Mouse (Mus musculus): ENCODE measurements around the gene Igtp. TPM values are rescaled to one million over a fixed set of nuclear protein-coding genes. Genes with fewer than 3 reads are reported as not detected.

Gene Igtp
- total and polyA plus RNA-seq, 3 experiments, result 70.3 to 143 (median 107) TPM

GRCm38 (mm10) chr11:58250550-58250949 is 51.2 kb downstream of the Igtp start:
- in situ Hi-C loops (cut with MboI; ENCODE audit: low pct_ligation_motif_present, low pct_unique_long_range_greater_than_20kb, low sequenced_read_pairs), result no loop called here
- Histone ChIP-seq H3K9ac (ENCODE audit: insufficient read depth, low read depth) (no peak overlapping the region), H3K4me3 (replicated peaks in 1 of 3; ENCODE audit: low read depth in 2 of 3, low read length in 2 of 3, poor library complexity in 1 of 3) (no peak overlapping the region), H3K36me3 (replicated peaks in 1 of 2; ENCODE audit: control insufficient read depth in 1 of 2, insufficient read depth in 1 of 2, low read length in 1 of 2) (no peaks in the 10 kb centered on the region), H3K4me1 (ENCODE audit: control insufficient read depth in 1 of 2, insufficient read depth in 2 of 2) (no peaks in the 10 kb centered on the region), H3K27me3 (replicated peaks) (peaks cover 69% of the 10 kb centered on the region), H3K79me2 (replicated peaks; ENCODE audit: control insufficient read depth, extremely low read depth, insufficient read depth, poor library complexity, severe bottlenecking) (no peaks in the 10 kb centered on the region), H3K9me3 (replicated peaks; ENCODE audit: low read length) (peaks cover 21% of the 10 kb centered on the region), H3K27ac (ENCODE audit: insufficient read depth, low read depth) (no peak overlapping the region), H3K4me2 (ENCODE audit: insufficient read depth, low read depth, poor library complexity, severe bottlenecking) (no peak overlapping the region)
- no peak for DNase-seq (ENCODE audit: extremely low read depth)
- TF ChIP-seq TCF12 (IDR thresholded peaks at IDR 0.05; ENCODE audit: low read depth, low read length), result no peak
- dilution Hi-C loops (cut with MboI; ENCODE audit: extremely low pct_ligation_motif_present, extremely low pct_unique_long_range_greater_than_20kb, low sequenced_read_pairs), result no loop called here

GRCm38 (mm10) chr11:58254411-58254810 is 55.1 kb downstream of the Igtp start:
- H3K9ac ChIP-seq (ENCODE audit: insufficient read depth, low read depth), result no peak overlapping the region
- dilution Hi-C loops (cut with MboI; ENCODE audit: extremely low pct_ligation_motif_present, extremely low pct_unique_long_range_greater_than_20kb, low sequenced_read_pairs), result no loop called here
- H3K27me3 ChIP-seq (replicated peaks), result peaks cover 63% of the 10 kb centered on the region
- H3K79me2 ChIP-seq (replicated peaks; ENCODE audit: control insufficient read depth, extremely low read depth, insufficient read depth, poor library complexity, severe bottlenecking), result no peaks in the 10 kb centered on the region
- H3K36me3 ChIP-seq (replicated peaks in 1 of 2; ENCODE audit: control insufficient read depth in 1 of 2, insufficient read depth in 1 of 2, low read length in 1 of 2), result no peaks in the 10 kb centered on the region
- H3K9me3 ChIP-seq (replicated peaks; ENCODE audit: low read length), result peaks cover 3% of the 10 kb centered on the region
- no peaks in the 10 kb centered on the region for H3K4me1 ChIP-seq (ENCODE audit: control insufficient read depth in 1 of 2, insufficient read depth in 2 of 2)
- DNase-seq (ENCODE audit: extremely low read depth), result no peak
- in situ Hi-C loops (cut with MboI; ENCODE audit: low pct_ligation_motif_present, low pct_unique_long_range_greater_than_20kb, low sequenced_read_pairs), result no loop called here
- no peak overlapping the region for H3K4me2 ChIP-seq (ENCODE audit: insufficient read depth, low read depth, poor library complexity, severe bottlenecking)
- TF ChIP-seq UBTF (IDR thresholded peaks at IDR 0.05; ENCODE audit: low read depth, low read length), result no peak
- TF ChIP-seq RAD21 (IDR thresholded peaks at IDR 0.05; ENCODE audit: low read depth, low read length), result no peak
- no peak for TF ChIP-seq EP300 (IDR thresholded peaks at IDR 0.05; ENCODE audit: low read length)
- TF ChIP-seq MYC (IDR thresholded peaks at IDR 0.05; ENCODE audit: low read depth, low read length), result no peak
- no peak for TF ChIP-seq PAX5 (IDR thresholded peaks at IDR 0.05; ENCODE audit: low read length)
- TF ChIP-seq JUND (conservative IDR thresholded peaks at IDR 0.05; ENCODE audit: low read depth, low read length), result no peak
- TF ChIP-seq CHD1 (IDR thresholded peaks at IDR 0.05; ENCODE audit: low read depth, low read length), result no peak
- no peak overlapping the region for H3K4me3 ChIP-seq (replicated peaks in 1 of 3; ENCODE audit: low read depth in 2 of 3, low read length in 2 of 3, poor library complexity in 1 of 3)
- H3K27ac ChIP-seq (ENCODE audit: insufficient read depth, low read depth), result no peak overlapping the region

Other genes with a start within 250 kb of the Igtp start
- 94.1 and 106 TPM in 2 replicates for gene Larp1, start 190.5 kb upstream of the Igtp start, total RNA-seq (2012; rRNA removed)
- 33.4 and 38.2 TPM in 2 replicates for gene Larp1, start 190.5 kb upstream of the Igtp start, total RNA-seq (2014; rRNA removed)
- gene Larp1, start 190.5 kb upstream of the Igtp start, polyA plus RNA-seq (2012; ENCODE audit: insufficient read length, low read depth), result 222 and 284 TPM in 2 replicates
- 0.13 TPM in 1 of 2 replicates, not detected in the other for gene Gm12248, start 106.4 kb upstream of the Igtp start, total RNA-seq (2012; rRNA removed)
- not detected in 2 replicates for gene Gm12248, start 106.4 kb upstream of the Igtp start, total RNA-seq (2014; rRNA removed)
- gene Gm12248, start 106.4 kb upstream of the Igtp start, polyA plus RNA-seq (2012; ENCODE audit: insufficient read length, low read depth), result not detected in 2 replicates
- gene Cnot8, start 95.4 kb upstream of the Igtp start, total RNA-seq (2012; rRNA removed), result 90.2 and 93.8 TPM in 2 replicates
- gene Cnot8, start 95.4 kb upstream of the Igtp start, total RNA-seq (2014; rRNA removed), result 127 and 134 TPM in 2 replicates
- 91.9 and 102 TPM in 2 replicates for gene Cnot8, start 95.4 kb upstream of the Igtp start, polyA plus RNA-seq (2012; ENCODE audit: insufficient read length, low read depth)
- 88.6 and 101 TPM in 2 replicates for gene Gemin5, start 31.0 kb upstream of the Igtp start, total RNA-seq (2012; rRNA removed)
- gene Gemin5, start 31.0 kb upstream of the Igtp start, total RNA-seq (2014; rRNA removed), result 63.7 and 66.7 TPM in 2 replicates
- 81.7 and 89.6 TPM in 2 replicates for gene Gemin5, start 31.0 kb upstream of the Igtp start, polyA plus RNA-seq (2012; ENCODE audit: insufficient read length, low read depth)
- gene Mrpl22, start 27.9 kb upstream of the Igtp start, total RNA-seq (2012; rRNA removed), result 89.1 and 112 TPM in 2 replicates
- gene Mrpl22, start 27.9 kb upstream of the Igtp start, total RNA-seq (2014; rRNA removed), result 115 and 124 TPM in 2 replicates
- gene Mrpl22, start 27.9 kb upstream of the Igtp start, polyA plus RNA-seq (2012; ENCODE audit: insufficient read length, low read depth), result 110 and 133 TPM in 2 replicates
- 4.3 and 4.7 TPM in 2 replicates for gene Irgm2, start 62 bp downstream of the Igtp start, total RNA-seq (2012; rRNA removed)
- gene Irgm2, start 62 bp downstream of the Igtp start, total RNA-seq (2014; rRNA removed), result 3.8 and 4.3 TPM in 2 replicates
- gene Irgm2, start 62 bp downstream of the Igtp start, polyA plus RNA-seq (2012; ENCODE audit: insufficient read length, low read depth), result 4.7 and 5.2 TPM in 2 replicates
- gene 4930438A08Rik, start 75.2 kb downstream of the Igtp start, total RNA-seq (2012; rRNA removed), result not detected in 2 replicates
- gene 4930438A08Rik, start 75.2 kb downstream of the Igtp start, total RNA-seq (2014; rRNA removed), result not detected in 2 replicates
- not detected in 2 replicates for gene 4930438A08Rik, start 75.2 kb downstream of the Igtp start, polyA plus RNA-seq (2012; ENCODE audit: insufficient read length, low read depth)
- gene Zfp692, start 107.5 kb downstream of the Igtp start, total RNA-seq (2012; rRNA removed), result 14.7 and 18.7 TPM in 2 replicates
- gene Zfp692, start 107.5 kb downstream of the Igtp start, total RNA-seq (2014; rRNA removed), result 13.1 and 14.2 TPM in 2 replicates
- gene Zfp692, start 107.5 kb downstream of the Igtp start, polyA plus RNA-seq (2012; ENCODE audit: insufficient read length, low read depth), result 17.6 and 17.7 TPM in 2 replicates
- gene Zfp672, start 130.8 kb downstream of the Igtp start, total RNA-seq (2012; rRNA removed), result 34.9 and 43.7 TPM in 2 replicates
- 38.8 and 40.5 TPM in 2 replicates for gene Zfp672, start 130.8 kb downstream of the Igtp start, total RNA-seq (2014; rRNA removed)
- 27.4 and 31.2 TPM in 2 replicates for gene Zfp672, start 130.8 kb downstream of the Igtp start, polyA plus RNA-seq (2012; ENCODE audit: insufficient read length, low read depth)
- gene Sh3bp5l, start 131.2 kb downstream of the Igtp start, total RNA-seq (2012; rRNA removed), result 26.1 and 27.7 TPM in 2 replicates
- 18.1 and 18.6 TPM in 2 replicates for gene Sh3bp5l, start 131.2 kb downstream of the Igtp start, total RNA-seq (2014; rRNA removed)
- gene Sh3bp5l, start 131.2 kb downstream of the Igtp start, polyA plus RNA-seq (2012; ENCODE audit: insufficient read length, low read depth), result 22.2 and 22.8 TPM in 2 replicates
- not detected in 2 replicates for gene Lypd8, start 179.5 kb downstream of the Igtp start, total RNA-seq (2012; rRNA removed)
- gene Lypd8, start 179.5 kb downstream of the Igtp start, total RNA-seq (2014; rRNA removed), result not detected in 2 replicates
- gene Lypd8, start 179.5 kb downstream of the Igtp start, polyA plus RNA-seq (2012; ENCODE audit: insufficient read length, low read depth), result not detected in 2 replicates
- gene 1810065E05Rik, start 221.6 kb downstream of the Igtp start, total RNA-seq (2012; rRNA removed), result not detected in 2 replicates
- gene 1810065E05Rik, start 221.6 kb downstream of the Igtp start, total RNA-seq (2014; rRNA removed), result not detected in 2 replicates
- gene 1810065E05Rik, start 221.6 kb downstream of the Igtp start, polyA plus RNA-seq (2012; ENCODE audit: insufficient read length, low read depth), result not detected in 2 replicates
- not detected in 2 replicates for gene Gm12253, start 233.0 kb downstream of the Igtp start, total RNA-seq (2012; rRNA removed)
- not detected in 2 replicates for gene Gm12253, start 233.0 kb downstream of the Igtp start, total RNA-seq (2014; rRNA removed)
- gene Gm12253, start 233.0 kb downstream of the Igtp start, polyA plus RNA-seq (2012; ENCODE audit: insufficient read length, low read depth), result not detected in 2 replicates

Measured in CH12.LX (cell line).